Mouse (Mus musculus): ENCODE data around the gene Actl6a. TPM values are rescaled to one million over a fixed set of nuclear protein-coding genes. Genes with fewer than 3 reads are reported as not detected.
"Not testable (repeated sequence)": the region's sequence is repeated elsewhere in the genome, so short reads cannot be mapped to it uniquely, and the experiment has no call there.

Gene Actl6a
- 42.2 and 50.1 TPM in 2 replicates for total RNA-seq (2014; rRNA removed)
- 52.9 and 55.4 TPM in 2 replicates for polyA plus RNA-seq (2015; fragmentation: Nextera tagmentation; extraction: Ambion mirVana)

GRCm38 (mm10) chr3:32705647-32706348 lies at the start of gene Actl6a:
Gene Actl6a (plus strand): TSS chr3:32706298.
- not testable (repeated sequence) for H3K4me2 ChIP-seq (ENCODE audit: low read depth, low read length); H3K4me3 ChIP-seq (ENCODE audit: low read length); H3K27ac ChIP-seq; H3K27me3 ChIP-seq (ENCODE audit: insufficient read depth, low read length); ATAC-seq; H3K36me3 ChIP-seq (ENCODE audit: insufficient read depth, low read length); H3K9me3 ChIP-seq (ENCODE audit: low read length); H3K9ac ChIP-seq (replicated peaks; ENCODE audit: low read length); H3K4me1 ChIP-seq (ENCODE audit: insufficient read depth, low read length); DNase-seq (ENCODE audit: low spot score)
- WGBS = 81% methylated on average over 9 of the region's 9 CpGs

- Histone ChIP-seq H3K36me3 (ENCODE audit: insufficient read depth, low read length) (no peaks in the 10 kb centered on the region), H3K4me3 (ENCODE audit: low read length) (no peak overlapping the region), H3K4me2 (ENCODE audit: low read depth, low read length) (no peak overlapping the region), H3K27ac (no peak overlapping the region), H3K9me3 (ENCODE audit: low read length) (no peaks in the 10 kb centered on the region), H3K27me3 (ENCODE audit: insufficient read depth, low read length) (no peaks in the 10 kb centered on the region), H3K9ac (replicated peaks; ENCODE audit: low read length) (no peak overlapping the region), H3K4me1 (ENCODE audit: insufficient read depth, low read length) (no peaks in the 10 kb centered on the region)
- ATAC-seq = no peak
- 77% methylated on average over 10 of the region's 10 CpGs for WGBS
- no peak for TF ChIP-seq CTCF (IDR thresholded peaks at IDR 0.05; ENCODE audit: low read depth)
- DNase-seq (ENCODE audit: low spot score) = no peak
Measured at GRCm38 (mm10) chr3:32656398-32656994, 49.6 kb upstream of the Actl6a start.

- H3K36me3 ChIP-seq (ENCODE audit: insufficient read depth, low read length) = no peaks in the 10 kb centered on the region
- H3K9ac ChIP-seq (replicated peaks; ENCODE audit: low read length) = no peak overlapping the region
- ATAC-seq = no peak
- no peaks in the 10 kb centered on the region for H3K9me3 ChIP-seq (ENCODE audit: low read length)
- DNase-seq (ENCODE audit: low spot score) = no peak
- no peaks in the 10 kb centered on the region for H3K4me1 ChIP-seq (ENCODE audit: insufficient read depth, low read length)
- WGBS = 76% methylated on average over 7 of the region's 7 CpGs
- no peaks in the 10 kb centered on the region for H3K27me3 ChIP-seq (ENCODE audit: insufficient read depth, low read length)
- H3K4me2 ChIP-seq (ENCODE audit: low read depth, low read length) = no peak overlapping the region
- TF ChIP-seq CTCF (IDR thresholded peaks at IDR 0.05; ENCODE audit: low read depth) = no peak
- H3K4me3 ChIP-seq (ENCODE audit: low read length) = no peak overlapping the region
- no peak overlapping the region for H3K27ac ChIP-seq
Measured at GRCm38 (mm10) chr3:32658401-32658800, 47.7 kb upstream of the Actl6a start.

GRCm38 (mm10) chr3:32658821-32659220 lies 47.3 kb upstream of the Actl6a start:
- H3K4me3 ChIP-seq (ENCODE audit: low read length) = no peak overlapping the region
- no peak for DNase-seq (ENCODE audit: low spot score)
- no peaks in the 10 kb centered on the region for H3K9me3 ChIP-seq (ENCODE audit: low read length)
- H3K27ac ChIP-seq = no peak overlapping the region
- no peak for TF ChIP-seq CTCF (IDR thresholded peaks at IDR 0.05; ENCODE audit: low read depth)
- H3K27me3 ChIP-seq (ENCODE audit: insufficient read depth, low read length) = no peaks in the 10 kb centered on the region
- H3K9ac ChIP-seq (replicated peaks; ENCODE audit: low read length) = no peak overlapping the region
- H3K36me3 ChIP-seq (ENCODE audit: insufficient read depth, low read length) = no peaks in the 10 kb centered on the region
- no peaks in the 10 kb centered on the region for H3K4me1 ChIP-seq (ENCODE audit: insufficient read depth, low read length)
- WGBS = 85% methylated on average over 16 of the region's 16 CpGs
- no peak overlapping the region for H3K4me2 ChIP-seq (ENCODE audit: low read depth, low read length)
- no peak for ATAC-seq

- no peak overlapping the region for H3K4me2 ChIP-seq (ENCODE audit: low read depth, low read length)
- WGBS = 79% methylated on average over 2 of the region's 2 CpGs
- H3K27ac ChIP-seq = no peak overlapping the region
- no peak overlapping the region for H3K9ac ChIP-seq (replicated peaks; ENCODE audit: low read length)
- H3K27me3 ChIP-seq (ENCODE audit: insufficient read depth, low read length) = no peaks in the 10 kb centered on the region
- TF ChIP-seq CTCF (IDR thresholded peaks at IDR 0.05; ENCODE audit: low read depth) = no peak
- H3K9me3 ChIP-seq (ENCODE audit: low read length) = no peaks in the 10 kb centered on the region
- no peak overlapping the region for H3K4me3 ChIP-seq (ENCODE audit: low read length)
- ATAC-seq = no peak
- H3K36me3 ChIP-seq (ENCODE audit: insufficient read depth, low read length) = no peaks in the 10 kb centered on the region
- no peaks in the 10 kb centered on the region for H3K4me1 ChIP-seq (ENCODE audit: insufficient read depth, low read length)
- no peak for DNase-seq (ENCODE audit: low spot score)
Measured at GRCm38 (mm10) chr3:32659506-32659905, 46.6 kb upstream of the Actl6a start.

GRCm38 (mm10) chr3:32660276-32660675 lies 45.8 kb upstream of the Actl6a start:
- Histone ChIP-seq H3K9ac (replicated peaks; ENCODE audit: low read length) (no peak overlapping the region), H3K27ac (no peak overlapping the region), H3K27me3 (ENCODE audit: insufficient read depth, low read length) (no peaks in the 10 kb centered on the region), H3K4me2 (ENCODE audit: low read depth, low read length) (no peak overlapping the region), H3K4me1 (ENCODE audit: insufficient read depth, low read length) (no peaks in the 10 kb centered on the region), H3K9me3 (ENCODE audit: low read length) (no peaks in the 10 kb centered on the region), H3K4me3 (ENCODE audit: low read length) (no peak overlapping the region), H3K36me3 (ENCODE audit: insufficient read depth, low read length) (no peaks in the 10 kb centered on the region)
- ATAC-seq = peak; percentile 59; the same call in 1 of the 2 replicates
- 48% methylated on average over 8 of the region's 8 CpGs for WGBS
- no peak for DNase-seq (ENCODE audit: low spot score)
- no peak for TF ChIP-seq CTCF (IDR thresholded peaks at IDR 0.05; ENCODE audit: low read depth)

Measured in hindbrain, postnatal 0 days (tissue).